Mouse (Mus musculus) layer of hippocampus, adult 6 months (tissue): ENCODE measurements around the gene Vmn1r234. TPM values are rescaled to one million over a fixed set of nuclear protein-coding genes. Genes with fewer than 3 reads are reported as not detected.

Experiments used
- long read RNA-seq, 2 experiments: library from polyadenylated mRNA; unstranded; transcript quantifications; one replicate each; pipeline ENCODE4 v2.0.0; 2019 to 2020
- microRNA-seq: library from miRNA; unstranded; fragments of <30 nt; microRNA quantifications from one replicate; pipeline ENCODE4 v1.2.0, GENCODE M21; 2020
- polyA plus RNA-seq: library from polyadenylated mRNA; unstranded; fragments of <200 nt; fragmentation: Nextera tagmentation; gene quantifications from 2 replicates; pipeline ENCODE4 v1.2.3, GENCODE M21; 2021

Vmn1r234 gene
- not detected in 2 replicates for polyA plus RNA-seq
- long read RNA-seq, experiment 1, result 0 reads
- long read RNA-seq, experiment 2, result 0 reads

GRCm38 (mm10) chr17:21225787-21226186 lies at the start of gene Vmn1r234:
Gene Vmn1r234 (plus strand): TSS chr17:21226087.

GRCm38 (mm10) chr17:21256111-21256510 lies 30.2 kb downstream of the Vmn1r234 start, which contains the start of gene Vmn1r235:
Gene Vmn1r235 (plus strand): TSS chr17:21256411.

GRCm38 (mm10) chr17:21282642-21283041 lies 56.8 kb downstream of the Vmn1r234 start, which contains the start of gene Vmn1r236:
Gene Vmn1r236 (plus strand): TSS chr17:21282942.

Small RNA genes within 50 kb of the gene (microRNA-seq; reads per million reads assigned to microRNA genes)
- not detected for gene Gm26384

Other genes with a start within 250 kb of the Vmn1r234 start
- gene Vmn1r233, start 229.6 kb upstream of the Vmn1r234 start, polyA plus RNA-seq, result not detected in 2 replicates
- gene Zfp160, start 217.2 kb upstream of the Vmn1r234 start, polyA plus RNA-seq, result 8.7 and 14.7 TPM in 2 replicates
- gene Vmn1r235, start 30.3 kb downstream of the Vmn1r234 start, polyA plus RNA-seq, result not detected in 2 replicates
- gene Vmn1r236, start 56.9 kb downstream of the Vmn1r234 start, polyA plus RNA-seq, result not detected in 2 replicates
- not detected in 2 replicates for gene Vmn1r237, start 85.8 kb downstream of the Vmn1r234 start, polyA plus RNA-seq
- 1.2 and 1.3 TPM in 2 replicates for gene Zfp677, start 157.7 kb downstream of the Vmn1r234 start, polyA plus RNA-seq
- 0.72 and 1.0 TPM in 2 replicates for gene Zfp54, start 197.1 kb downstream of the Vmn1r234 start, polyA plus RNA-seq
- gene Zfp51, start 224.3 kb downstream of the Vmn1r234 start, polyA plus RNA-seq, result 3.2 and 4.1 TPM in 2 replicates